Mouse (Mus musculus): ENCODE data around the gene Gm28308.

The Gm28308 gene

GRCm38 (mm10) chr6:52162093-52162380, 51.1 kb downstream of the Gm28308 start:
- in situ Hi-C loops (cut with MboI; ENCODE audit: low sequenced_read_pairs), result no loop called here

GRCm38 (mm10) chr6:52161336-52162092, 51.6 kb downstream of the Gm28308 start:
- in situ Hi-C loops (cut with MboI; ENCODE audit: low sequenced_read_pairs), result no loop called here

GRCm38 (mm10) chr6:52160511-52161335, 52.4 kb downstream of the Gm28308 start:
- in situ Hi-C loops (cut with MboI; ENCODE audit: low sequenced_read_pairs), result no loop called here

- in situ Hi-C loops (cut with MboI; ENCODE audit: low sequenced_read_pairs), result no loop called here
Observed at GRCm38 (mm10) chr6:52159979-52160378, 53.2 kb downstream of the Gm28308 start.

- in situ Hi-C loops (cut with MboI; ENCODE audit: low sequenced_read_pairs), result no loop called here
Observed at GRCm38 (mm10) chr6:52159164-52159761, 53.9 kb downstream of the Gm28308 start.

- in situ Hi-C loops (cut with MboI; ENCODE audit: low sequenced_read_pairs), result no loop called here
Observed at GRCm38 (mm10) chr6:52158276-52159051, 54.7 kb downstream of the Gm28308 start, which contains the start of gene Hoxa1. TSS of gene Hoxa1 (minus strand) at chr6:52158317.

GRCm38 (mm10) chr6:52157466-52158275, 55.5 kb downstream of the Gm28308 start:
- in situ Hi-C loops (cut with MboI; ENCODE audit: low sequenced_read_pairs), result no loop called here

- in situ Hi-C loops (cut with MboI; ENCODE audit: low sequenced_read_pairs), result no loop called here
Observed at GRCm38 (mm10) chr6:52156551-52157200, 56.5 kb downstream of the Gm28308 start.

GRCm38 (mm10) chr6:52155471-52155870, 57.7 kb downstream of the Gm28308 start:
- in situ Hi-C loops (cut with MboI; ENCODE audit: low sequenced_read_pairs), result no loop called here

- in situ Hi-C loops (cut with MboI; ENCODE audit: low sequenced_read_pairs), result no loop called here
Observed at GRCm38 (mm10) chr6:52154044-52154443, 59.1 kb downstream of the Gm28308 start.

GRCm38 (mm10) chr6:52153270-52153669, 59.9 kb downstream of the Gm28308 start:
- in situ Hi-C loops (cut with MboI; ENCODE audit: low sequenced_read_pairs), result no loop called here

- in situ Hi-C loops (cut with MboI; ENCODE audit: low sequenced_read_pairs), result no loop called here
Observed at GRCm38 (mm10) chr6:52152226-52153193, 60.6 kb downstream of the Gm28308 start.

GRCm38 (mm10) chr6:52151571-52151970, 61.6 kb downstream of the Gm28308 start:
- in situ Hi-C loops (cut with MboI; ENCODE audit: low sequenced_read_pairs), result no loop called here

GRCm38 (mm10) chr6:52150401-52150966, 62.7 kb downstream of the Gm28308 start:
- in situ Hi-C loops (cut with MboI; ENCODE audit: low sequenced_read_pairs), result no loop called here

- in situ Hi-C loops (cut with MboI; ENCODE audit: low sequenced_read_pairs), result no loop called here
Observed at GRCm38 (mm10) chr6:52139115-52139514, 74.0 kb downstream of the Gm28308 start.

- in situ Hi-C loops (cut with MboI; ENCODE audit: low sequenced_read_pairs), result no loop called here
Observed at GRCm38 (mm10) chr6:52138576-52138975, 74.6 kb downstream of the Gm28308 start.

- in situ Hi-C loops (cut with MboI; ENCODE audit: low sequenced_read_pairs), result no loop called here
Observed at GRCm38 (mm10) chr6:52137841-52138535, 75.2 kb downstream of the Gm28308 start.

- in situ Hi-C loops (cut with MboI; ENCODE audit: low sequenced_read_pairs), result no loop called here
Observed at GRCm38 (mm10) chr6:52123673-52124072, 89.5 kb downstream of the Gm28308 start.
